Mouse (Mus musculus): ENCODE measurements around the gene Ascl1. TPM values are rescaled to one million over a fixed set of nuclear protein-coding genes. Genes with fewer than 3 reads are reported as not detected.

The Ascl1 gene
- polyA plus RNA-seq, 1 experiment from 2014 or later, result 9.3 TPM

- H3K36me3 ChIP-seq (replicated peaks; ENCODE audit: control insufficient read depth, insufficient read depth), result no peaks in the 10 kb centered on the region
- peak overlapping the region; percentile 43 for H3K4me2 ChIP-seq (replicated peaks)
- ATAC-seq (ENCODE audit: low FRiP score), result peak; percentile 68
- H3K27ac ChIP-seq, result no peak overlapping the region
- peaks cover 20% of the 10 kb centered on the region for H3K27me3 ChIP-seq (ENCODE audit: control insufficient read depth, insufficient read depth, low read length)
- WGBS, result 4% methylated on average over 7 of the region's 7 CpGs
- no peak for DNase-seq (ENCODE audit: low spot score)
- peaks cover 5% of the 10 kb centered on the region; the same call in 1 of the 2 replicates for H3K9me3 ChIP-seq (ENCODE audit: control insufficient read depth, low read length)
- peak overlapping the region; percentile 13; the same call in 1 of the 2 replicates for H3K4me3 ChIP-seq (replicated peaks; ENCODE audit: low read length)
- H3K4me1 ChIP-seq (replicated peaks; ENCODE audit: control insufficient read depth, insufficient read depth, low read length), result no peaks in the 10 kb centered on the region; the same call in 1 of the 2 replicates
- no peak overlapping the region for H3K9ac ChIP-seq
These were observed 8.2 kb upstream of the Ascl1 start for GRCm38 (mm10) chr10:87501659-87502042.

DNA sequence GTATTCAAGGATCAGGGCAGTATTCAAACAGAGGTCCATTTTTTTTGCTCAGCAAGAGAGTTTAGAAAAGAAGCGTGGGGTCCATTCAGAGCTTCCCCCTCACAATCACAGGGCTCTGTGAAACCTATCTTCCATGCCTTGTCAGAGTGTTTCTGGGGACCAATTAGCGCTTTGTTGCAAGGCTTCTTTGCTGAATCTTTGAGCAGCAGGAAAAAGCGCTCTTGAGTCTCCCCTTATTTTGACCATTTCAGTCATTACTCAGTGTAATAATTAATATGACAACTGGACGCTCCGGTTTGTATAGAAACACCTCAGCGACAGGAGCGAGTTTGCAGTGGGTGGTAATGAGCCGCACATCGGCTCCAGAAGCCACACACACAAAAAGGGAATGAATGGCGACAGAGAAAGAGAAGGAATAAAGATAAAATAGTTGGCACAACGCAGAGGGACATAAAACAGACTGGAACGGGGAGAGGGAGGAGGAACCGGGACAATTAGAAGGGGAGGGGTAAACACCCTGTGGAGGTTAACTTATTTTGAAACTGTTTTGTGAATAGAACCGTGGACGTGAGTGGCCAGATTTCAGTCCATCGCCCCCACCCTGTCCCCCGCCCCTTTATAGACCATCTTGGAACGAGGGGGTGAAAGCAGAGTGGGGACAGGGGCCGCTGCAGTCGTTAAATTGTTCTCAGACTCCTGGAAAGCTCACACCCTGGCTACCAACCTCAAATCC lies 7.6 kb upstream of the Ascl1 start:
- peaks cover 20% of the 10 kb centered on the region for H3K27me3 ChIP-seq (ENCODE audit: control insufficient read depth, insufficient read depth, low read length)
- peaks cover 5% of the 10 kb centered on the region; the same call in 1 of the 2 replicates for H3K9me3 ChIP-seq (ENCODE audit: control insufficient read depth, low read length)
- no peak overlapping the region for H3K9ac ChIP-seq
- WGBS, result 5% methylated on average over 20 of the region's 20 CpGs
- peak overlapping the region; percentile 13 for H3K4me3 ChIP-seq (replicated peaks; ENCODE audit: low read length)
- no peaks in the 10 kb centered on the region; the same call in 1 of the 2 replicates for H3K4me1 ChIP-seq (replicated peaks; ENCODE audit: control insufficient read depth, insufficient read depth, low read length)
- H3K4me2 ChIP-seq (replicated peaks), result peak overlapping the region; percentile 43
- no peak overlapping the region for H3K27ac ChIP-seq
- no peaks in the 10 kb centered on the region for H3K36me3 ChIP-seq (replicated peaks; ENCODE audit: control insufficient read depth, insufficient read depth)
- DNase-seq (ENCODE audit: low spot score), result no peak
- ATAC-seq (ENCODE audit: low FRiP score), result peak; percentile 73

- no peak for DNase-seq (ENCODE audit: low spot score)
- WGBS, result 93% methylated on average over 2 of the region's 2 CpGs
These were observed 3.6 kb upstream of the Ascl1 start for GRCm38 (mm10) chr10:87497056-87497455.

GRCm38 (mm10) chr10:87494596-87494995 lies 1.1 kb upstream of the Ascl1 start:
- H3K9me3 ChIP-seq (ENCODE audit: control insufficient read depth, low read length), result peaks cover 5% of the 10 kb centered on the region; the same call in 1 of the 2 replicates
- H3K27ac ChIP-seq, result no peak overlapping the region
- under 1% methylated on average over 18 of the region's 18 CpGs for WGBS
- H3K36me3 ChIP-seq (replicated peaks; ENCODE audit: control insufficient read depth, insufficient read depth), result no peaks in the 10 kb centered on the region
- H3K4me3 ChIP-seq (replicated peaks; ENCODE audit: low read length), result peak overlapping the region; percentile 68
- H3K4me1 ChIP-seq (replicated peaks; ENCODE audit: control insufficient read depth, insufficient read depth, low read length), result peaks cover 19% of the 10 kb centered on the region
- H3K27me3 ChIP-seq (ENCODE audit: control insufficient read depth, insufficient read depth, low read length), result peaks cover 13% of the 10 kb centered on the region
- ATAC-seq (ENCODE audit: low FRiP score), result peak; percentile 54
- peak overlapping the region; percentile 32; the same call in 1 of the 2 replicates for H3K9ac ChIP-seq
- H3K4me2 ChIP-seq (replicated peaks), result peak overlapping the region; percentile 94
- peak; percentile 70 for DNase-seq (ENCODE audit: low spot score)

More at GRCm38 (mm10) chr10:87497056-87497455, 3.6 kb upstream of the Ascl1 start:
- H3K36me3 ChIP-seq (replicated peaks; ENCODE audit: control insufficient read depth, insufficient read depth), result no peaks in the 10 kb centered on the region
- H3K27me3 ChIP-seq (ENCODE audit: control insufficient read depth, insufficient read depth, low read length), result peaks cover 20% of the 10 kb centered on the region
- H3K4me3 ChIP-seq (replicated peaks; ENCODE audit: low read length), result no peak overlapping the region
- no peak overlapping the region for H3K27ac ChIP-seq
- peaks cover 13% of the 10 kb centered on the region for H3K4me1 ChIP-seq (replicated peaks; ENCODE audit: control insufficient read depth, insufficient read depth, low read length)
- no peak overlapping the region for H3K9ac ChIP-seq
- ATAC-seq (ENCODE audit: low FRiP score), result no peak
- H3K4me2 ChIP-seq (replicated peaks), result no peak overlapping the region
- peaks cover 5% of the 10 kb centered on the region; the same call in 1 of the 2 replicates for H3K9me3 ChIP-seq (ENCODE audit: control insufficient read depth, low read length)

GRCm38 (mm10) chr10:87494176-87494575 lies 716 bp upstream of the Ascl1 start:
- no peak for ATAC-seq (ENCODE audit: low FRiP score)

GRCm38 (mm10) chr10:87492661-87493551 lies 554 bp downstream of the Ascl1 start:
- H3K4me3 ChIP-seq (replicated peaks; ENCODE audit: low read length), result peak overlapping the region; percentile 68
- peaks cover 1% of the 10 kb centered on the region; the same call in 1 of the 2 replicates for H3K9me3 ChIP-seq (ENCODE audit: control insufficient read depth, low read length)
- H3K4me1 ChIP-seq (replicated peaks; ENCODE audit: control insufficient read depth, insufficient read depth, low read length), result peaks cover 35% of the 10 kb centered on the region
- H3K36me3 ChIP-seq (replicated peaks; ENCODE audit: control insufficient read depth, insufficient read depth), result no peaks in the 10 kb centered on the region
- peak overlapping the region; percentile 82 for H3K9ac ChIP-seq
- ATAC-seq (ENCODE audit: low FRiP score), result peak; percentile 38
- H3K4me2 ChIP-seq (replicated peaks), result peak overlapping the region; percentile 94
- under 1% methylated on average over 72 of the region's 90 CpGs for WGBS
- peaks cover 10% of the 10 kb centered on the region for H3K27me3 ChIP-seq (ENCODE audit: control insufficient read depth, insufficient read depth, low read length)
- peak; percentile 67 for DNase-seq (ENCODE audit: low spot score)
- H3K27ac ChIP-seq, result peak overlapping the region; percentile 90

More at GRCm38 (mm10) chr10:87494176-87494575, 716 bp upstream of the Ascl1 start:
- Histone ChIP-seq H3K36me3 (replicated peaks; ENCODE audit: control insufficient read depth, insufficient read depth) (no peaks in the 10 kb centered on the region), H3K4me3 (replicated peaks; ENCODE audit: low read length) (peak overlapping the region; percentile 68), H3K27ac (no peak overlapping the region), H3K9ac (no peak overlapping the region), H3K27me3 (ENCODE audit: control insufficient read depth, insufficient read depth, low read length) (peaks cover 13% of the 10 kb centered on the region), H3K4me2 (replicated peaks) (peak overlapping the region; percentile 94), H3K4me1 (replicated peaks; ENCODE audit: control insufficient read depth, insufficient read depth, low read length) (peaks cover 23% of the 10 kb centered on the region), H3K9me3 (ENCODE audit: control insufficient read depth, low read length) (peaks cover 5% of the 10 kb centered on the region; the same call in 1 of the 2 replicates)
- WGBS, result 2% methylated on average over 4 of the region's 4 CpGs
- DNase-seq (ENCODE audit: low spot score), result no peak

- Histone ChIP-seq H3K4me1 (replicated peaks; ENCODE audit: control insufficient read depth, insufficient read depth, low read length) (peaks cover 39% of the 10 kb centered on the region), H3K36me3 (replicated peaks; ENCODE audit: control insufficient read depth, insufficient read depth) (no peaks in the 10 kb centered on the region), H3K27ac (peak overlapping the region; percentile 90), H3K9ac (peak overlapping the region; percentile 82), H3K4me2 (replicated peaks) (peak overlapping the region; percentile 94), H3K27me3 (ENCODE audit: control insufficient read depth, insufficient read depth, low read length) (peaks cover 11% of the 10 kb centered on the region), H3K4me3 (replicated peaks; ENCODE audit: low read length) (peak overlapping the region; percentile 68), H3K9me3 (ENCODE audit: control insufficient read depth, low read length) (no peaks in the 10 kb centered on the region)
- no peak for DNase-seq (ENCODE audit: low spot score)
- no peak for ATAC-seq (ENCODE audit: low FRiP score)
- WGBS, result under 1% methylated on average over 26 of the region's 26 CpGs
These were observed 1.2 kb downstream of the Ascl1 start for GRCm38 (mm10) chr10:87492332-87492660.

- H3K27me3 ChIP-seq (ENCODE audit: control insufficient read depth, insufficient read depth, low read length), result peaks cover 12% of the 10 kb centered on the region; the same call in 1 of the 2 replicates
- peak overlapping the region; percentile 68 for H3K4me3 ChIP-seq (replicated peaks; ENCODE audit: low read length)
- H3K27ac ChIP-seq, result peak overlapping the region; percentile 90
- ATAC-seq (ENCODE audit: low FRiP score) (no peak), DNase-seq (ENCODE audit: low spot score) (peak; percentile 62)
- no peaks in the 10 kb centered on the region for H3K9me3 ChIP-seq (ENCODE audit: control insufficient read depth, low read length)
- H3K4me2 ChIP-seq (replicated peaks), result peak overlapping the region; percentile 94
- 4% methylated on average over 11 of the region's 11 CpGs for WGBS
- peak overlapping the region; percentile 82 for H3K9ac ChIP-seq
- no peaks in the 10 kb centered on the region for H3K36me3 ChIP-seq (replicated peaks; ENCODE audit: control insufficient read depth, insufficient read depth)
- H3K4me1 ChIP-seq (replicated peaks; ENCODE audit: control insufficient read depth, insufficient read depth, low read length), result peaks cover 39% of the 10 kb centered on the region
These were observed 1.9 kb downstream of the Ascl1 start for GRCm38 (mm10) chr10:87491485-87492040.

All from hindbrain, embryonic 14.5 days (tissue).